Mouse (Mus musculus) stomach, postnatal 0 days (tissue): Measurements from ENCODE around the gene Dlg2. TPM values are rescaled to one million over a fixed set of nuclear protein-coding genes. Genes with fewer than 3 reads are reported as not detected.

Experiments used
- ATAC-seq: fragments of 200-750 bp; cut with Nextera tagmentation; 2 replicates; pipeline ENCODE4 v1.8.0; 2017; ENCODE audit not compliant: low FRiP score, low TSS enrichment
- DNase-seq: peaks from one replicate; pipeline ENCODE4 v3.0.0-alpha.2; 2016; ENCODE audit warnings: low spot score
- H3K27ac ChIP-seq: fragments of 300-500 bp; sonication (generic); replicated peaks from 2 replicates; pipeline ENCODE4 v1.5.1; 2014; ENCODE audit warnings: mild to moderate bottlenecking, control low read depth
- H3K27me3 ChIP-seq: fragments of 300-500 bp; sonication (generic); 2 replicates; pipeline ENCODE4 v1.6.1; 2014; ENCODE audit warnings: low read length; ENCODE audit not compliant: control insufficient read depth, insufficient read depth
- H3K36me3 ChIP-seq: fragments of 300-500 bp; sonication (generic); 2 replicates; pipeline ENCODE4 v1.6.1; 2014; ENCODE audit warnings: low read length, mixed read lengths; ENCODE audit not compliant: control insufficient read depth, insufficient read depth
- H3K4me1 ChIP-seq: fragments of 300-500 bp; sonication (generic); replicated peaks from 2 replicates; pipeline ENCODE4 v1.6.1; 2014; ENCODE audit warnings: antibody characterized with exemption; ENCODE audit not compliant: control insufficient read depth, insufficient read depth
- H3K4me2 ChIP-seq: fragments of 300-500 bp; sonication (generic); replicated peaks from 2 replicates; pipeline ENCODE4 v1.6.1; 2014; ENCODE audit warnings: low read depth, mild to moderate bottlenecking, control low read depth, moderate library complexity
- H3K4me3 ChIP-seq: fragments of 300-500 bp; sonication (generic); 2 replicates; pipeline ENCODE4 v1.5.1; 2014; ENCODE audit warnings: low read depth, low read length, control low read depth
- H3K9ac ChIP-seq: fragments of 300-500 bp; sonication (generic); 2 replicates; pipeline ENCODE4 v1.6.1; 2014; ENCODE audit warnings: mild to moderate bottlenecking, low read length, control low read depth, mixed read lengths
- H3K9me3 ChIP-seq: fragments of 300-500 bp; sonication (generic); 2 replicates; pipeline ENCODE4 v1.6.1; 2016; ENCODE audit warnings: low read length; ENCODE audit not compliant: control insufficient read depth
- CTCF ChIP-seq: IDR thresholded peaks from 2 replicates; pipeline ENCODE4 v1.5.1; 2016; ENCODE audit warnings: antibody characterized with exemption, low read depth, mild to moderate bottlenecking, moderate library complexity
- EP300 ChIP-seq: optimal IDR thresholded peaks from 2 replicates; pipeline ENCODE3; 2016; ENCODE audit warnings: antibody characterized with exemption
- WGBS: fragments of 180-500 bp; shearing (Covaris S2); extraction: QIAGEN DNeasy Blood & Tissue Kit; methylation state at CpG from one replicate; pipeline ENCODE4 v1.1.7; 2014; 5-methylcytosine and 5-hydroxymethylcytosine counted together
- polyA plus RNA-seq: library from polyadenylated mRNA; unstranded; fragments of >200 nt; fragmentation: Nextera tagmentation; extraction: Ambion mirVana; gene quantifications from 2 replicates; pipeline ENCODE4 v1.2.1, GENCODE M21; 2015

The Dlg2 gene
- polyA plus RNA-seq, 1 experiment from 2014 or later: 12.8 TPM

- Histone ChIP-seq H3K27ac (no peak overlapping the region), H3K4me1 (no peaks in the 10 kb centered on the region), H3K9ac (no peak overlapping the region), H3K9me3 (no peaks in the 10 kb centered on the region), H3K4me2 (no peak overlapping the region), H3K27me3 (no peaks in the 10 kb centered on the region), H3K4me3 (no peak overlapping the region), H3K36me3 (no peaks in the 10 kb centered on the region)
- WGBS: 85% methylated on average over 1 of the region's 1 CpGs
- ATAC-seq (no peak), DNase-seq (no peak)
- no peak for TF ChIP-seq EP300
- no peak for TF ChIP-seq CTCF
Observed at GRCm38 (mm10) chr7:92492262-92492661, 2015.8 kb downstream of the Dlg2 start.

- Histone ChIP-seq H3K27ac (no peak overlapping the region), H3K9ac (no peak overlapping the region), H3K4me1 (no peaks in the 10 kb centered on the region), H3K27me3 (no peaks in the 10 kb centered on the region), H3K4me2 (no peak overlapping the region), H3K9me3 (no peaks in the 10 kb centered on the region), H3K4me3 (no peak overlapping the region), H3K36me3 (no peaks in the 10 kb centered on the region)
- no peak for ATAC-seq
- DNase-seq: no peak
- no peak for TF ChIP-seq CTCF
- 81% methylated on average over 2 of the region's 2 CpGs for WGBS
Observed at GRCm38 (mm10) chr7:92493521-92493920, 2017.0 kb downstream of the Dlg2 start.

Other genes with a start within 250 kb of the Dlg2 start
- gene Ccdc83, start 210.9 kb upstream of the Dlg2 start, polyA plus RNA-seq: 0.11 TPM in 1 of 2 replicates, not detected in the other
- gene Sytl2, start 174.4 kb upstream of the Dlg2 start, polyA plus RNA-seq: 31.0 and 32.3 TPM in 2 replicates
- 0.56 and 0.91 TPM in 2 replicates for gene Ccdc89, start 50.1 kb upstream of the Dlg2 start, polyA plus RNA-seq
- 20.6 and 21.3 TPM in 2 replicates for gene Crebzf, start 33.9 kb upstream of the Dlg2 start, polyA plus RNA-seq
- 85.9 and 86.5 TPM in 2 replicates for gene Tmem126a, start 19.4 kb upstream of the Dlg2 start, polyA plus RNA-seq
- gene Tmem126b, start 671 bp upstream of the Dlg2 start, polyA plus RNA-seq: 18.9 and 19.3 TPM in 2 replicates